Mouse (Mus musculus): ENCODE measurements around the gene Pde2a. TPM values are rescaled to one million over a fixed set of nuclear protein-coding genes. Genes with fewer than 3 reads are reported as not detected.

Gene Pde2a
- polyA plus RNA-seq, 1 experiment from 2014 or later, result 14.3 TPM

DNA sequence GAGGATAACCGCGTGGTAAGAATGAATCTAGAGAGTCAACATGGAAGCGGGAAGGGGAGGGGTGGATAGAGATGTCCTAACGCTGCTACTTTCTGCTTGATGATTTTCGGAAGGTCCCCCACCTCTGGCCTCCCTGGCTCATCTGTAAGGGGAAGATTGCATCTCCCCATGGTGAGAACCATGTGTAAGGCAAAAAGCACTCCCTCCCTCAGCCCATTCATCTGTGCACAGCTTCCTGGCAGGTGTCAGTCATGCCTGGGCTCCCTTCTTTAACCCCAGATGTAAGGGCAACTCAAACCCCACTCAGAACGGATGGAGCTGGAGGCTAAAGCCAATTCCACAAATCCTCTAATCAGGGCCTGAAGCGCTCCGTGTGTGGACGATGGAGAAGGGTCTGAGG lies 78.2 kb downstream of the Pde2a start:
- peak overlapping the region; percentile 46 for H3K27ac ChIP-seq (ENCODE audit: low read length)
- peaks cover 4% of the 10 kb centered on the region for H3K27me3 ChIP-seq (ENCODE audit: control insufficient read depth, insufficient read depth, low read depth, low read length)
- no peaks in the 10 kb centered on the region for H3K9me3 ChIP-seq (replicated peaks; ENCODE audit: control insufficient read depth, low read length)
- no peak for ATAC-seq (ENCODE audit: low read depth)
- no peaks in the 10 kb centered on the region for H3K36me3 ChIP-seq (ENCODE audit: control insufficient read depth, insufficient read depth)
- H3K4me2 ChIP-seq (ENCODE audit: low read depth, low read length), result no peak overlapping the region
- WGBS (ENCODE audit: insufficient replicate concordance), result 57% methylated on average over 9 of the region's 9 CpGs
- peaks cover 6% of the 10 kb centered on the region; the same call in 1 of the 2 replicates for H3K4me1 ChIP-seq (ENCODE audit: control insufficient read depth, low read depth, low read length)
- no peak overlapping the region for H3K4me3 ChIP-seq (ENCODE audit: low read depth, low read length)
- H3K9ac ChIP-seq (ENCODE audit: low read depth, low read length), result no peak overlapping the region

DNA sequence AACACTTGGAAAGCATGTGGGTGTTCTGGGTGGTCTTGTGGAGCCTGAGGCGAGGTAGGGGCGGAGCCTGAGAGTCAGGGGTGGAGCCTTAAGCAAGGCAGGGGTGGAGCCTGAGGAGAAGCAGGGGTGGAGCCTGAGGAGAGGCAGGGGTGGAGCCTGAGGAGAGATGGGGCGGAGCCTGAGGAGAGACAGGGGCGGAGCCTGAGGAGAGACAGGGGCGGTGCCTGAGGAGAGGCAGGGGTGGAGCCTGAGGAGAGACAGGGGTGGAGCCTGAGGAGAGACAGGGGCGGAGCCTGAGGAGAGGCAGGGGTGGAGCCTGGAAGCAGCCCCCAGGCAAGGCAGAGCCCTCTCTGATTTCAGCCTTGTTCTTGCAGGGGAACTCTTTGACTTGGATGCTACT lies 79.7 kb downstream of the Pde2a start:
- Histone ChIP-seq H3K4me3 (ENCODE audit: low read depth, low read length) (no peak overlapping the region), H3K9me3 (replicated peaks; ENCODE audit: control insufficient read depth, low read length) (no peaks in the 10 kb centered on the region), H3K4me1 (ENCODE audit: control insufficient read depth, low read depth, low read length) (peaks cover 6% of the 10 kb centered on the region; the same call in 1 of the 2 replicates), H3K27me3 (ENCODE audit: control insufficient read depth, insufficient read depth, low read depth, low read length) (peaks cover 4% of the 10 kb centered on the region), H3K9ac (ENCODE audit: low read depth, low read length) (no peak overlapping the region), H3K27ac (ENCODE audit: low read length) (no peak overlapping the region), H3K36me3 (ENCODE audit: control insufficient read depth, insufficient read depth) (no peaks in the 10 kb centered on the region), H3K4me2 (ENCODE audit: low read depth, low read length) (no peak overlapping the region)
- no peak for ATAC-seq (ENCODE audit: low read depth)
- WGBS (ENCODE audit: insufficient replicate concordance), result 54% methylated on average over 6 of the region's 6 CpGs

DNA sequence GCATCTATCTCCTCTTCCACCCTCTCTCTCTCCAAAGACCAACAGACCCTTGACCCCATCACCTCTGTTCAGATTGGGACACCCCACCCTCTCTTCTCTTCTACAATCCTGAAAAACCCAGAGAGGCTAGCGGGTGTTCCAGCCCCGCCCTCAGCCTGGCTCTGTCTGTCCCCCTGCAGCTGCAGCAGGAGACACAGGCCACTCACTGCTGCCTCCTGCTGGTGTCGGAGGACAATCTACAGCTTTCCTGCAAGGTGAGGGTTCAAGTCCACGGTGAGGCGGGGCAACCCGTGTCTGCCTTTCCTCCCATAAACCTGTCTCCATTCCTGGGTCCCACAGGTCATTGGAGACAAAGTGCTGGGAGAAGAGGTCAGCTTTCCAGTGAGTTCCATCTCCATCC lies 80.2 kb downstream of the Pde2a start:
- no peaks in the 10 kb centered on the region for H3K36me3 ChIP-seq (ENCODE audit: control insufficient read depth, insufficient read depth)
- 71% methylated on average over 6 of the region's 6 CpGs for WGBS (ENCODE audit: insufficient replicate concordance)
- H3K27me3 ChIP-seq (ENCODE audit: control insufficient read depth, insufficient read depth, low read depth, low read length), result peaks cover 4% of the 10 kb centered on the region
- H3K4me3 ChIP-seq (ENCODE audit: low read depth, low read length), result no peak overlapping the region
- no peak overlapping the region for H3K9ac ChIP-seq (ENCODE audit: low read depth, low read length)
- no peak overlapping the region for H3K27ac ChIP-seq (ENCODE audit: low read length)
- H3K4me2 ChIP-seq (ENCODE audit: low read depth, low read length), result no peak overlapping the region
- H3K4me1 ChIP-seq (ENCODE audit: control insufficient read depth, low read depth, low read length), result peaks cover 6% of the 10 kb centered on the region; the same call in 1 of the 2 replicates
- no peaks in the 10 kb centered on the region for H3K9me3 ChIP-seq (replicated peaks; ENCODE audit: control insufficient read depth, low read length)
- ATAC-seq (ENCODE audit: low read depth), result no peak

DNA sequence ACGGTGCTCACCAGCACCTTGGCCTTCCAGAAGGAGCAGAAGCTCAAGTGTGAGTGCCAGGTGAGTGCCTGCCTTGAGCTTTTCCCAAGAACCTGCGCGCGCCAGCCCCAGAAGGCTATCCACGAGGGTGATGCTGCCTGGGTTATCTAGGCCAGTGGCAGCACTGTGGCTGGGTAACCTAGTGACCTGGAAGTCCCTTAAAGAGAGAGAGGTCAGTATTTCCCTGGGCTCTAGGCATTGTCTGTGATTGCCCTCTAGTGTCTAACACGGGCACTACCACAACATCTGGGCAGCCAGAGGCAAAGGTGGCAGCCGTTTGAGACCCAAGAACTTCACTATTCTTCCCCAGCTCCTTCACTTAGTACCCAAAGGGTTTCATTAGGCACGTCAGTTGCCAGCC lies 81.9 kb downstream of the Pde2a start:
- no peak for ATAC-seq (ENCODE audit: low read depth)
- no peaks in the 10 kb centered on the region for H3K36me3 ChIP-seq (ENCODE audit: control insufficient read depth, insufficient read depth)
- no peak overlapping the region for H3K4me2 ChIP-seq (ENCODE audit: low read depth, low read length)
- H3K4me1 ChIP-seq (ENCODE audit: control insufficient read depth, low read depth, low read length), result peaks cover 6% of the 10 kb centered on the region; the same call in 1 of the 2 replicates
- no peaks in the 10 kb centered on the region for H3K9me3 ChIP-seq (replicated peaks; ENCODE audit: control insufficient read depth, low read length)
- 22% methylated on average over 8 of the region's 8 CpGs for WGBS (ENCODE audit: insufficient replicate concordance)
- no peak overlapping the region for H3K4me3 ChIP-seq (ENCODE audit: low read depth, low read length)
- no peak overlapping the region for H3K9ac ChIP-seq (ENCODE audit: low read depth, low read length)
- peaks cover 4% of the 10 kb centered on the region for H3K27me3 ChIP-seq (ENCODE audit: control insufficient read depth, insufficient read depth, low read depth, low read length)
- H3K27ac ChIP-seq (ENCODE audit: low read length), result no peak overlapping the region

DNA sequence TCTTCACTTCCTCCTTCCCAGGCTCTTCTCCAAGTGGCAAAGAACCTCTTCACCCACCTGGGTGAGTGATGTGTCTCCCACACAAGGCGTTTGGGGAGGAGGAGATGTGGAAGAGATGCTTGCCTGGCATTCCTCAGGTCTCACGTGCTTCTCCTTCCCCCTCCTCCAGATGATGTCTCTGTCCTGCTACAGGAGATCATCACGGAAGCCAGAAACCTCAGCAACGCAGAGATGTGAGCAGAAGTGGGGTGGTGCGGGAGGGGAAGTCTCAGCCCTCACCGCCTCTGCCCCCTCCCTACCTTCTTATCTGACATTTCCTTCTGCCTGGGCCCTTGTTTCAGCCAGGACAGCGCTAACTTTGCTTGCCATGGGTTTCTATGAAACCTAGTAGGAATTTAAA lies 82.3 kb downstream of the Pde2a start:
- H3K4me2 ChIP-seq (ENCODE audit: low read depth, low read length), result no peak overlapping the region
- H3K27ac ChIP-seq (ENCODE audit: low read length), result no peak overlapping the region
- no peak overlapping the region for H3K9ac ChIP-seq (ENCODE audit: low read depth, low read length)
- ATAC-seq (ENCODE audit: low read depth), result no peak
- H3K9me3 ChIP-seq (replicated peaks; ENCODE audit: control insufficient read depth, low read length), result no peaks in the 10 kb centered on the region
- peaks cover 4% of the 10 kb centered on the region for H3K27me3 ChIP-seq (ENCODE audit: control insufficient read depth, insufficient read depth, low read depth, low read length)
- H3K36me3 ChIP-seq (ENCODE audit: control insufficient read depth, insufficient read depth), result no peaks in the 10 kb centered on the region
- H3K4me3 ChIP-seq (ENCODE audit: low read depth, low read length), result no peak overlapping the region
- H3K4me1 ChIP-seq (ENCODE audit: control insufficient read depth, low read depth, low read length), result peaks cover 6% of the 10 kb centered on the region; the same call in 1 of the 2 replicates
- 7% methylated on average over 7 of the region's 7 CpGs for WGBS (ENCODE audit: insufficient replicate concordance)

DNA sequence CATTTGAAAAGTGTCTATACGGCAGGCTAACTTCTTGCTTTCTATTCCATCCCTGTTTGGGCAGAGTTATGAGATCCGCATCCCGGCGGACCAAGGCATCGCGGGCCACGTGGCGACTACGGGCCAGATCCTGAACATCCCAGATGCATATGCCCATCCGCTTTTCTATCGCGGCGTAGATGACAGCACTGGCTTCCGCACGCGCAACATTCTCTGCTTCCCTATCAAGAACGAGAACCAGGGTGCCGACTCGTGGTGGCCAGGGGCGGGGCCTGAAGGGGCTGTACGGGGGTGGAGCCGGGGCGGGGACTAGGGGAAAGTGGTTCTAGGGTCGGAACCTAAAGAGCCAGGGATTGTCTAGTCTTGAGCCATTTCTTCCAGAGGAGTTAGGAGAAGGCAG lies 83.0 kb downstream of the Pde2a start:
- H3K4me2 ChIP-seq (ENCODE audit: low read depth, low read length), result peak overlapping the region; percentile 49
- H3K4me1 ChIP-seq (ENCODE audit: control insufficient read depth, low read depth, low read length), result peaks cover 6% of the 10 kb centered on the region; the same call in 1 of the 2 replicates
- no peak for ATAC-seq (ENCODE audit: low read depth)
- H3K9ac ChIP-seq (ENCODE audit: low read depth, low read length), result no peak overlapping the region
- H3K27ac ChIP-seq (ENCODE audit: low read length), result no peak overlapping the region
- H3K36me3 ChIP-seq (ENCODE audit: control insufficient read depth, insufficient read depth), result no peaks in the 10 kb centered on the region
- WGBS (ENCODE audit: insufficient replicate concordance), result 7% methylated on average over 24 of the region's 24 CpGs
- no peaks in the 10 kb centered on the region for H3K9me3 ChIP-seq (replicated peaks; ENCODE audit: control insufficient read depth, low read length)
- H3K4me3 ChIP-seq (ENCODE audit: low read depth, low read length), result no peak overlapping the region
- peaks cover 4% of the 10 kb centered on the region; the same call in 1 of the 2 replicates for H3K27me3 ChIP-seq (ENCODE audit: control insufficient read depth, insufficient read depth, low read depth, low read length)

DNA sequence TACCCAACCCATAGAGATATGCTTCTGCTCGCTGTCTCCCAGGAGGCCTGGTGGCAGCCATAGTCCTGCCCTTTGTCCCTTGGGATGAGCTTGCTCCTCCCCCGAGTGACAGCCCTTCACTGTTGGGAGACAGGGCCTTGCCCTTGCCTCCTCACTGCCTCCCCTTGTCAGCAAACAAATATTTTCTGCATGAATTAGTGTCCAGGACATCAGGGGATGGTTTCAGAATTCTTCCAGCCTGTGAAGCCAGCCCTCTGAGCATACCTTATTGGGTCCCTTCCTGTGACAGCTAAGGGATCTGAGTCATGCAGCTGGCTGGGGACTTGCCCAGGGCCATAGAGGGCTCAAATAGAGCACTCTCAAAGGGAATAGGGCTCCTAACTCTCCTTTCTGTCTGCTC lies 87.7 kb downstream of the Pde2a start:
- Histone ChIP-seq H3K4me1 (ENCODE audit: control insufficient read depth, low read depth, low read length) (peaks cover 1% of the 10 kb centered on the region; the same call in 1 of the 2 replicates), H3K4me3 (ENCODE audit: low read depth, low read length) (no peak overlapping the region), H3K27ac (ENCODE audit: low read length) (no peak overlapping the region), H3K4me2 (ENCODE audit: low read depth, low read length) (no peak overlapping the region), H3K9me3 (replicated peaks; ENCODE audit: control insufficient read depth, low read length) (no peaks in the 10 kb centered on the region), H3K36me3 (ENCODE audit: control insufficient read depth, insufficient read depth) (no peaks in the 10 kb centered on the region), H3K9ac (ENCODE audit: low read depth, low read length) (no peak overlapping the region), H3K27me3 (ENCODE audit: control insufficient read depth, insufficient read depth, low read depth, low read length) (no peaks in the 10 kb centered on the region; the same call in 1 of the 2 replicates)
- ATAC-seq (ENCODE audit: low read depth), result no peak
- WGBS (ENCODE audit: insufficient replicate concordance), result 37% methylated on average over 2 of the region's 2 CpGs

DNA sequence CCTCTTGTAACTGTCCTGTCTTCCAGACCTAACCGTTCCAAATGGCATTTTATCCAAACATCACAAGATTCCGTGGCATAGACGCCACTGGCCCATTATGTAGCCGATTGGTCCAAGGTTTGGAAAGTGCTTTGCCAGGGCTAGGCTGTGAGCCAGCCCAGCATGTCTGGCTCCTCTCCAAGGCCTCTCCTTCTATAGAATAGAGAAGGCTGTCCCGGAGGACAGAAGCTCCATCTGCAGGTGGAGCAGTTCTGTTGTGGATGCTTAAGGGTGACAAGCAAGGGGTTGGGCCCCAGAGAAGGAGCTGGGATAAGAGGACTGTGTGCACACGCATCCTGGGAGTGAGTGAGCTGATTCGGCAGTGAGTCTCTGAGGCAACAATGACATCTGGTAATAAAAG lies 92.2 kb downstream of the Pde2a start:
- Histone ChIP-seq H3K27me3 (ENCODE audit: control insufficient read depth, insufficient read depth, low read depth, low read length) (no peaks in the 10 kb centered on the region), H3K4me2 (ENCODE audit: low read depth, low read length) (no peak overlapping the region), H3K36me3 (ENCODE audit: control insufficient read depth, insufficient read depth) (no peaks in the 10 kb centered on the region), H3K9me3 (replicated peaks; ENCODE audit: control insufficient read depth, low read length) (no peaks in the 10 kb centered on the region), H3K9ac (ENCODE audit: low read depth, low read length) (no peak overlapping the region), H3K27ac (ENCODE audit: low read length) (no peak overlapping the region), H3K4me3 (ENCODE audit: low read depth, low read length) (no peak overlapping the region), H3K4me1 (ENCODE audit: control insufficient read depth, low read depth, low read length) (no peaks in the 10 kb centered on the region)
- WGBS (ENCODE audit: insufficient replicate concordance), result 60% methylated on average over 7 of the region's 7 CpGs
- no peak for ATAC-seq (ENCODE audit: low read depth)

DNA sequence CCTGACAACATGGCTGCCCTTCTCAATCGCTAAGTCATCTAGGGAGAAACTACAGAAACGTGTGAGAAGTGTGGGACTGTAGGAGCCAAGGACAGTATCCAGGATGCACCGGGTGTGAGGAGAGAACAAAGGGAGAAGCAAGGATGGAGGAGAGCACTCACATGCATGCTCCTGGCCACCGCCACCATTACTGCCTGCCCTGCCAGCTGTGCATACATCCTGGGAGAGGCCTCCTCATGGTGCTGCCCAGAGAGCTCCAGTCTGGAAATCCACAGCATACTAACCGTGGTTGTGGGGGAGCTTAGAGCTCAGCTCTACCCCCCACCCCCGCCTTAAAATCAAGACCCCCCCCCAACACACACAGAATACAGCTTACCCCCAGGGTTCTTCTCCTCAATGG lies 93.3 kb downstream of the Pde2a start:
- ATAC-seq (ENCODE audit: low read depth), result no peak
- Histone ChIP-seq H3K4me1 (ENCODE audit: control insufficient read depth, low read depth, low read length) (no peaks in the 10 kb centered on the region), H3K4me2 (ENCODE audit: low read depth, low read length) (no peak overlapping the region), H3K27ac (ENCODE audit: low read length) (no peak overlapping the region), H3K27me3 (ENCODE audit: control insufficient read depth, insufficient read depth, low read depth, low read length) (no peaks in the 10 kb centered on the region), H3K9me3 (replicated peaks; ENCODE audit: control insufficient read depth, low read length) (no peaks in the 10 kb centered on the region), H3K4me3 (ENCODE audit: low read depth, low read length) (no peak overlapping the region), H3K36me3 (ENCODE audit: control insufficient read depth, insufficient read depth) (no peaks in the 10 kb centered on the region), H3K9ac (ENCODE audit: low read depth, low read length) (no peak overlapping the region)
- 57% methylated on average over 6 of the region's 6 CpGs for WGBS (ENCODE audit: insufficient replicate concordance)
